Mouse (Mus musculus): ENCODE data around the gene Tmem265.
A peak's percentile ranks its signal among the peaks of the same experiment; 100 is the strongest.

Tmem265 gene

DNA sequence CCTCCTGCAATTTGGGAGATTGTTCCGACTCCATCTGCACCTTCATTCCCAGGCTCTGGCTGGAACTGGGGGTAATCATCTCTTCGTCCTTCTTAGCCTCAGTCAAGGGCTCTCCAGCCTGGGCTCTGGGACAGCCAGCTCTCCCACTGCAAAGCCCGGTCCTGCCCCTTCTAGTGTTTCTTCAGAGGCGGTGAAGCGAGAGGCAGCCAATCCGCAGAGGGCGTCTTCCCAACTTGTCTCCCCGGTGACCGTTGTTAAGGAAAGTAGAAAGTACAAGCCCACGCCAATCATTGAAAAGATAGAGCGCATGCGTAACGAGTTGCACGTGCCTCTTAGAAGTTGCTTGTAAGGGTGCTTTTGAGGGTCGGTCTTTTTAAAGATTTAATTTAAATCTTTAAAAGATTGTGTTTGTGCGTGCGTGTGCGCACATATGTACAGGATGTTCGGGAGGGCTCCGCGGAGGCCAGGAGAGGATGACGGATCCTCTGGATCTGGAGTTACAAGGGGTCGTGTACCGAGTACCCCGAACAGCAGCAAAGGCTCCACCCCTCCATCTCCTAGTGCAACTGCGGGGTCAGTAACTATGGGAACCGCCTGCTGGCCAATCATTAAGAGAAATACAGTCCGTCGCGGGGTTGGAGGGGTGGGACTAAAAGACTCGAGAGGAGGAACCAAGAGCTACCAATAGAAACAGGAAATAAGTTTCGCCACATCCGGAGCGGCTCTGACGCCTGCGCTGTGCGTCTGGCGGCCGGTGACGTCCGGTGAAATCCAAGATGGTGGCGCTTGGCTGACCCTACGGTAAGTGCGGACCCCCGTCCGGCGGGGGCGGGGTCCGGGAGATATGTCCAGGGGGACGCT, 27.1 kb downstream of the Tmem265 start, which contains the start of the genes Ccdc189 and Rnf40:
TSS of gene Ccdc189 (minus strand) at position 585 of the 861 bp plus-strand sequence.
TSS of gene Rnf40 (plus strand) at position 757 of the 861 bp plus-strand sequence.
- DNase-seq (ENCODE audit: low read depth): peak; percentile 99

DNA sequence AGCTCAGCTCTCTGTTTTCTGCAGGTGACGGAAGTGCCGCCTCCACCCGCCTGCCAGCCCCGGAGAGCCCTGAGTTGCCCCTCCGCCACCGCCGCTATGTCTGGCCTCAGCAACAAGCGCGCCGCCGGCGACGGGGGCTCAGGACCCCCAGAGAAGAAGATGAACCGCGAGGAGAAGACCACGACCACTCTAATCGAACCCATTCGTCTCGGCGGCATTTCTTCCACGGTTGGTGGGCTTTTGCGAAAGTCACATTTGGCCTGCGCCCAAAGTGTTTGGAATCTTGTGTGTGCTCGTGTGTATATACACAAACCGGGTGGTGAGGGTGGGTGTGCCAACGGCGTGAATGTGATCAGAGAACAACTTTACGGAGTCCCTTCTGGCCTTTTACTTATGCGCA, 27.7 kb downstream of the Tmem265 start:
- DNase-seq (ENCODE audit: low read depth): no peak

DNA sequence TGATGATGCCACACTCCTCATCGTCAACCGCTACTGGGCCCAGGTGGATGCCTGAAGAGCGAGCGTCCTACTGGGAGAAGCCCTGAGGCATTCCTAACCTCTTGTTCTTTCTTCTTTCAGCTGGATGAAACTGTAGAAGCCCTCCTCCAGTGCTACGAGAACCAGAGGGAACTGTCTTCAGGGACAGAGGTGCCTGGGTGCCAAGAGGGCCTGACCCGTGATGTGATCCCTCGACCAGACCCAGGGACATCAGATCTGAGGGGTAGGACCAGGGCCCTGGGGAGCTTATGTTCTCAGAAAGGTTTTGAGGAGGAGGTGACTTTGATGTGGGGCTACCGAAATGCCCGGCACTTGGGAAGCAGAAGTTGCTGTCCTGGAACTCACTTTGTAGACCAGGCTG, 28.4 kb downstream of the Tmem265 start:
- no peak for DNase-seq (ENCODE audit: low read depth)

DNA sequence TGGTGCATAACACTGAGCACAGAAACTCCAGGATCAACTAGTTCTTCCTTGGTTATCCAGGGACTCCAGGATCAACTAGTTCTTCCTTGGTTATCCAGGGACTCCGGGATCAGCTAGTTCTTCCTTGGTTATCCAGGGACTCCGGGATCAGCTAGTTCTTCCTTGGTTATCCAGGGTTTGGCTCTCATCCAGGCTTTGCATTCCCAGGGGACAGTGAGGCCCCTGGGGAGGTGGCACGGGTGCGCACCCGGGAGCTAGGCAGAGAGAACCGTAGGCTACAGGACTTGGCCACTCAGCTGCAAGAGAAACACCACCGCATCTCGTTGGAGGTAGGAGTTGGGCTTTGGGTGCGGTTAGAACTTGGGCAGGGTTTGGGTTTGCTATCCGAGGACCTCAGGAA, 29.9 kb downstream of the Tmem265 start:
- DNase-seq (ENCODE audit: low read depth): no peak

DNA sequence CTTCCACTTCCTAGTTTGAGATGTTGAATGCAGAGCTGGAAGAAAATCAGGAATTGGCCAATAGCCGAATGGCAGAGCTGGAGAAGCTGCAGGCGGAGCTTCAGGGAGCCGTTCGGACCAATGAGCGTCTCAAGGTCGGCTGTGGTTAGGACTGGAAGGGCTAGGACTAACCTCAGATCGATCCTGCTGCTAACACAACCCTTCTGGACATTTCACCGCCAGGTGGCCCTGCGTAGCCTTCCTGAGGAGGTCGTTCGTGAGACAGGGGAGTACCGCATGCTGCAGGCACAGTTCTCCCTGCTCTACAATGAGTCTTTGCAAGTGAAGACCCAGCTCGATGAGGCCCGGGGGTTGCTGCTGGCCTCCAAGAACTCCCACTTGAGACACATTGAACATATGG, 31.4 kb downstream of the Tmem265 start:
- DNase-seq (ENCODE audit: low read depth): no peak

DNA sequence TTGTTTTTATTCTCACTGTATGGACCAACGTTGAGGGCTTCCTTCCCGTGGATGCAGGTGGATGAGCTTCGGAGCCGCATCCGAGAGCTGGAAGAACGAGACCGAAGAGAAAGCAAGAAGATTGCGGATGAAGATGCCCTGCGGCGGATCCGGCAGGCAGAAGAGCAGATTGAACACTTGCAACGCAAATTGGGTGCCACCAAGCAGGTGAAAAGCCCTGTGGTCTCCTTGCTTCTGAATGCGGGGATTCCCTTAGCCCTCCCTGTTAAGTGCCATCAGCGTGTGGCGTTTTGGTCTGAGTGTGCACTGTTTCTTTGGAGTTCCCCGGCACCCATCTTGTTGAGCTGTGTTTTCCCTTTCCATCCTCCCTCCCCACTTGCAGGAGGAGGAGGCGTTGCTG, 35.6 kb downstream of the Tmem265 start:
- no peak for DNase-seq (ENCODE audit: low read depth)

DNA sequence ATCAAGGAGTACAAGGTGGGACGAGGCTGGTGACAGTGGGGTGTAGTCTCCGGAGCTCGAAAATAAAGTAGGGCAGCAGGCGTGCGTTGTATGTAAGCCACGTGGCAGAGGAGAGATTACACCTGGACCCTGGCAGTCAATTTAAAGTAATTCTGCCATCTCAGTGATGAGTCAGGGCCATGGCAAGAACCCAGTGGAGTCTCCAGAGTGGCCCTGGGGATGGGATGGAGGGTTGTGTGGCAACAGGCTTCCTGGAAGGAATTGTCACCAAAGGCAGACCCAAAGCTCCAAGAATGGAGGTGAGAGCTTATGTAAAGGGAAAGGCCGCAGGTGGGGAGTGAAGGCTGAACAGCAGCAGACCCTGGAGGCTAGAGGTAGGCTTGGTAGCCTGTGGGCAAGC, 39.4 kb downstream of the Tmem265 start:
- no peak for DNase-seq (ENCODE audit: low read depth)

DNA sequence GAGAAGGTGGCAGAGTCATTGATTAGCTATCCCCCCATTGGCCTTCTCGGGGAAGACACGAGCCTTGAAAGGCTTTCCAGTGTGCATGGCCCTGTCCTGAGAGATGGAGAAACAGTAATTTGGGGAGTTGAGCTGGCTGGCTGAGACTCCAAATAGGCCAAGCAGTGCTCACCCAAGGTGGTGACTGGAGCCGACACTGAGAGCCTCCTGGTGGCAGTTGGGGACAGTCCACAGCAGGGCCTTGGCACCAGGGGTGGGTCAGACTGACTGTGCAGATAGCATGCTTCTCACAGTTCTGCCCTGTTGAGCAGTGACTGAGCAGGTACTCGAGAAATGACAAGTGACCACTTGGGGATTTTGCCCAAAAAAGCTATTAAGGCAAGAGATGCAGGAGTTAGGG, 40.5 kb downstream of the Tmem265 start:
- DNase-seq (ENCODE audit: low read depth): no peak

DNA sequence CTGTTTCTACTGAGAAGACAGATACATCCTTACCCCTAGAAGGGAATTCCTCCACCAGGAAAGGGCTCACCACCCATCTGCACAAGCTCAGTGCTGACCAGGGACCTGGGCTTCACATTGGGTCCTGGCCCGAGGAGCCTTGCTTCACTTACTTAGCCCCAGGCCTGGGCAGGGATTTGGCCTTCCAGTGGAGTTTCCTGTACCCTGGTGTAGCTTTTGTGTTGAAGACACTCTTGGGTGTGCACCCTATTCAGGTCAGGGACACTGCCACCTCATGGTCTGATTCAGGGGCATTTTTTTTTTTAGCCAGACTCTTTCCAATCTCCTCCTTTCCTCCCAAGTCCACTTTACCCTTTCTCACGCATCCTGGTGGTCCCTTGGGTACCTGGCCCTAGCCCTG, 41.7 kb downstream of the Tmem265 start:
- no peak for DNase-seq (ENCODE audit: low read depth)

DNA sequence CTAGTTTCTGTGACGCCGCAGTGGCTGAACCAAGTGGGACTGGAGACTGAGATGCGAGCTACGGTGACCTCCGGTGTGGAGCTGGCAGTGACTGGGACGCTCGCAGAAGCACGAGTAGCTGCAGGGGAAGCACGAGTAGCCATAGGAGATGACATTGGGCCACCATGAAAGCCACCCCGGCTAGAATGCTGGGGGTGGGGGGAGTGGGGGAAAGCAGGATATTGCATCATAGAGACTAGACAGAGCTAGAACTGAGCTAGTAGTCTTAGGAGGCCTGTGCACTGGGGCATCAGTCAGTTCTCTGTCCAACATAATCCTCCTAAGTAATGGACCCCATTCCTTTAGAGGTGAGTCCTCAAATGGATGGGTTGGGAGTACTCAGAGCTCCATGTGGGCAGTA, 43.1 kb downstream of the Tmem265 start:
- no peak for DNase-seq (ENCODE audit: low read depth)

DNA sequence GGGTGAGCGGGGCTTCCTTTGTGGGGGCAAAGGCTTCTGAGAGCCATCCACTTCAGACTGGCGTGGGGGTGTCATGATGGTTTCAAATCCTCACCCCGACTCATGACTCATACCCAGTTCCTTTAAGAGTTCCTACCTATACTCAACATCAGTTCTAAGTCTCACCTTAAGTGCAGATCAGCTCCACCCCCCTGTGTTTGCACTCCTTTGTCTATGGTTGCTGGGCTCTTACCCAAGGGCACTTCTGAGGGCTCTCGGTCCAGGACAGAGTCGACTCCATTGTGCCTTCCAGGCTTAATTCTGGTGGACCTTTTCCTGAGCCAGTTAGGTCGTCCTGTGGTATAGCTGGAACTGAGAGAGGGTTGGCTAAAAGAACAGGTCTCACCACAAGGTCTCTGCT, 46.0 kb downstream of the Tmem265 start:
- no peak for DNase-seq (ENCODE audit: low read depth)

DNA sequence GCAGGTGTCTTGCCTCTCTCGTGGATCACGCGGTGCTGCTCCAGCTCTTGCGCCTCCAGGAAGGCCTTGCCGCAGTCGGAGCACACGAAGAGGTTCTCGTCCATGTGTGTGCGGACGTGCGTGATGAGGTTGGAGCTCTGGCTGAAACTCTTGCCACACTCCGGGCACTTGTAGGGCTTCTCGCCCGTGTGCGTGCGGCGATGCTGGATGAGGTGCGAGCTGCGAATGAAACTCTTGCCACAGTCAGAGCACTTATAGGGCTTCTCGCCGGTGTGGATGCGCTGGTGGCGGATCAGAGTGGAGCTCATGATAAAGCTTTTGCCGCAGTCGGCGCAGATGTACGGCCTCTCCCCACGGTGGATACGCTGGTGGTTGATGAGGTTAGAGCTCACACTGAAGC, 49.8 kb downstream of the Tmem265 start:
- no peak for DNase-seq (ENCODE audit: low read depth)

DNA sequence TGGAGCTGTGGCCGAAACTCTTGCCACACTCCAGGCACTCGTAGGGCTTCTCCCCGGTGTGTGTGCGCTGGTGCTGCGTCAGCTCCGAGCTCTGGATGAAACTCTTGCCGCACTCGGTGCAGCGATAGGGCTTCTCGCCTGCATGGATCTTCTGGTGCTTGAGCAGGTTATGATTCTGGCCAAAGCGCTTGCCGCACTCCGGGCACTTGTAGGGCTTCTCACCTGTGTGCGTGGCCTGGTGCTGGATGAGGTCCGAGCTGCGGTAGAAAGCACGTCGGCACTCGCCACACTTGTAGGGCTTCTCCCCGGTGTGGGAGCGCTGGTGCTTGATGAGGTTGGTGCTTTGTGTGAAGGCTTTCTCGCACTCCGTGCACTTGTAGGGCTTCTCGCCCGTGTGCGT, 50.4 kb downstream of the Tmem265 start:
- DNase-seq (ENCODE audit: low read depth): no peak

DNA sequence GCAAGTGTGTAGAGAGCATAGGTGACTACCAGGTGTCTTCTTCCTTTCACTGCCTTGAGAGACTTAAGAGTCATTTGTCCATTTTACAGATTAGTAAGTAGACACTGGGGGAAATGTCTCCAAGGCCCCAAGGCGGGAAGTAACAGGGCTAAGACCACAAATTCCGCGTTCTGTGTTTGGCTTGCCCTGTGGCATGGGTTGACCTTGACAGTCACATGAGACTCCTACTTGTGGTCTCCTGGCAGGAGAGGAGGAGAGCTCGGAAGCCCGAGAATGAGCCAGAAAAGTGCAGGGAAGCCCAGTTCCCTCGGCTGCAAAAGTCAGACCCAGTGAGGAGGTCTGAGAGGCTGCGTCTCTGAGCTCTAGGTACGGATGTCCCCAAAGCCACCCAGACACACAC, 52.3 kb downstream of the Tmem265 start:
- no peak for DNase-seq (ENCODE audit: low read depth)

DNA sequence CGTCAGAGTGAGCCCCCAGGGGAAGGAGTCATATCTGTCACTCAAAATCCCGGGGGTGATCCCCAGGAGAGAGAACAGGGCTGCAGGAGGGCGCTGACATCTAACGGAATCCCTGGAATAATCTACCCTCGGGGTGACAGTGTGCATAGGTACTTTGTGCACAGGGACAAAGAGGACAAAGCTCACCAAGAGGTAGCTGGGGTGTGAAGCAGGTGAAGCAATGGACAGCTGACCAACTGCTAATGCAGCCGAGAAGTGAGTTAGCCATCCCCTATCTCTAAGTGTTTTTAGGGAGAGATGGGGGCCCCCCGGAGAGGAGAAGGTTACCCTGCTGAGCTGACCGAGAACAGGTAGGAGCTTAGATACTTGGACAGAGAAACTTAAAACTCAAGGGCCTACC, 52.9 kb downstream of the Tmem265 start:
- no peak for DNase-seq (ENCODE audit: low read depth)

DNA sequence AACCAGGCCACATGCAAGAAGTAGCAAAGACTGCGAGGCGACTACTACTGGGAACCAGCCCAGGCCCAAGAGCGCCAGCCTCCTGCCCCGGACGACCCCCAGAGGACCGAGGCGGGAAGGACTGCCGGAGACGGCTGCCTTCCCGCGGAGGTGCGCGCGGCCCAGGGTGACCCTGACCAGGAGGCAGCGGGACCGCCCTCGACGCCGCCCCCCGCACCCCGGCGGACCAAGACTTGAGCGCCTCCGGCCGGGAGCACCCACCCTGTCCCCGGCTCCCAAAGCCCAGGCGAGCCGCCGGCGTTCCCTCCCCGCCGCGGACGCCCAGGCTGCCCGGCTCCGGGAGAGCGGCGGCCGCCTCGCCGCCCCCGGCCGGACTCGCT, 53.3 kb downstream of the Tmem265 start:
- DNase-seq (ENCODE audit: low read depth): no peak

DNA sequence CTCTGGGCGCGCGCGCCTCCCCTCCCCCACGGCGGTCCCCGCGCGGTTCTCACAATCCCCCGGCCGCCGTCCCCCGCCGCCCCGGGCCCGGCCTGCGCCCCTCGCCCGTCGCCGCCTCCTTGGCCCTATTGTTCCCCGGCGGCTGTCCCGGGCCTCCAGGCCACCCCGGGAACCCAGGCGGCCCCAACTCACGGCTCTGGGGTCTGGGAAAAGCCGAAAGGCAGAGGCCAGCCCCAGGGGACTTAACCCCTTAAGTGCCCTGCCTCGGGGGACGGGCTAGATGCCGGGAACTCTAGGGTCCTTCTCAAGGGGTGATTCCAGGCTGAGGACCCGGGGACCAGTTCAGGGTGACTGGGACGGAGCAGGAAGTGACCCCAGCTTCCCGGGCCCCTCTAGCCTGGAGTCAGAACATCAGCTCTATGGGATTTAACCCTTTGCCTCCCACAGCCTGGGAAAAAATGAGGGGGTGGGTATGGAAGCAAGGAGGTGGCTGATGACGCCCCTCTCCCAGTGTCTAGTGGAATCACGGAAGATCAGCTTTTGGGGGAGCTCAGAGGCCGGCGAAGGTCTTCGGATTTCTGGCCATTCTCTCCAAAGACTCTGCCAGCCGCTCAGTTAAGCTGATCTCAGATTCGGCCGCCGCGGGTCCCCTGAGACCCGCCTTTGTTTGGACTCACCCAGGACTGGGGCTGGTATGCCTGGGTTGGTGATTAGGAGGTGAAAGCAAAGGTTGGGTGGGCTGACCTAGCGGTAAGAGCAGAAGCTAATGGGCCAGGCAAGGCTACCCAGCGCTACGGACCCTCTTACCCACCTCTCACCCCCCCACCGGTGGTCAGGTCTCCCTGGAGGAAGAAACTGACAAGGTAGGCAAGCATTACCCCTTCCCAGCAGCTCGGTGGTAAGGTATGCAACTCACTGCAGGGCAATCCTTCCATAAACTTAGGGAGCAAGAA, 54.0 kb downstream of the Tmem265 start, which contains the start of gene Zfp629:
TSS of gene Zfp629 (minus strand) at position 907 of the 953 bp plus-strand sequence.
- peak; percentile 21 for DNase-seq (ENCODE audit: low read depth)

DNA sequence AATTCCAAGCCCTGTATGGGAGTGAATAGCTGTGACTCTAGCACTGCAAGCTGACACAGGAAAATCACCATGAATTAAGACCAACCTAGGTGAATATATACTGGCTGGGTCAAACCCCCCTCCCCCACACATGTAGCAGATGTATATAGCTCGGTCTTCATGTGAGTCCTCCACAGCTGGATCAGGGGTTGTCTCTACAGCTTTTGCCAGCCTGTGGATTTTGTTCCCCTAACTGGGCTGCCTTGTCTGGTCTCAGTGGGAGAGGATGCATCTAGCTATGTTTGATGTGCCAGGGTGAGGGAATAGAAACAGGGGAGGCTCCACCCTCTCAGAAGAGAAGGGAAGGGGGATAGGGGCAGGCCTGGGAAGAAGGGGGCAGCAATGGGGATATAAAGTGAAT, 55.1 kb downstream of the Tmem265 start:
- no peak for DNase-seq (ENCODE audit: low read depth)
